Mouse (Mus musculus) ES-Bruce4 (cell line): ENCODE data around the gene Dcaf17.

Experiments used
- CTCF ChIP-seq: IDR thresholded peaks from one replicate; pipeline ENCODE4 v1.8.1; 2011; ENCODE audit warnings: low read depth, low read length
- POLR2A ChIP-seq: IDR thresholded peaks from one replicate; pipeline ENCODE4 v1.8.1; 2011; ENCODE audit warnings: low read length; ENCODE audit not compliant: insufficient read depth

DNA sequence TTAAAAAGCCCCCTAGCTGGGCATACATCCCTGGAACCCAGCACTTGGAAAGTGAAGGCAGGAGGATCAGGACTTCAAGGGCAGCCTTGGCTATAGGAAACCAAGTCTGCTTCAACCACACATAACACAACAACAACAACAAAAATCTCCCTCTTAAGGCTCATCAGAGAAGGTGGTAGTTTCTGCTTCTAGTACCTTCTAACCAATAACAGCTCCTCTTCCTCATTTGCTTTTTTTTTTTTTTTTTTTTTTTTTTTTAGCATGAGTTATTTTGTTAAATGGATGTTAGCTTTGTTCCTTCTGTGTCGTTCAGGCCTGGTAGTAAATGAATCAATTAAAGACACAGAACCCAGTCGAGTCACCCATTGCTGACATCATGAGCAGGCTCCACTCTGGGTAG, 52.1 kb downstream of the Dcaf17 start:
- TF ChIP-seq POLR2A (no peak), CTCF (no peak)
